Mouse (Mus musculus): ENCODE data around the gene Ggt6. TPM values are rescaled to one million over a fixed set of nuclear protein-coding genes. Genes with fewer than 3 reads are reported as not detected.
"Not testable (repeated sequence)": the region's sequence is repeated elsewhere in the genome, so short reads cannot be mapped to it uniquely, and the experiment has no call there.

Ggt6 gene
- polyA plus RNA-seq, 1 experiment, result not detected

GRCm38 (mm10) chr11:72436756-72437650, 1.7 kb downstream of the Ggt6 start:
- no peak for TF ChIP-seq EP300 (IDR thresholded peaks at IDR 0.05; ENCODE audit: insufficient read depth, low read depth, low read length)
- TF ChIP-seq CTCF (IDR thresholded peaks at IDR 0.05; ENCODE audit: low read depth, low read length), result no peak
- no peak for TF ChIP-seq POLR2A (IDR thresholded peaks at IDR 0.05; ENCODE audit: insufficient read depth, low read length)
- H3K9ac ChIP-seq (ENCODE audit: low read depth, poor library complexity, severe bottlenecking), result no peak overlapping the region
- H3K4me3 ChIP-seq (ENCODE audit: low read depth, low read length), result no peak overlapping the region
- no peaks in the 10 kb centered on the region for H3K9me3 ChIP-seq (replicated peaks; ENCODE audit: control insufficient read depth, insufficient read depth, low read length, poor library complexity, severe bottlenecking)
- H3K4me1 ChIP-seq (ENCODE audit: control insufficient read depth, insufficient read depth, low read length), result peaks cover 1% of the 10 kb centered on the region
- H3K36me3 ChIP-seq (ENCODE audit: control insufficient read depth, insufficient read depth, low read length, poor library complexity, severe bottlenecking), result no peaks in the 10 kb centered on the region
- H3K27me3 ChIP-seq (ENCODE audit: control insufficient read depth, insufficient read depth, low read length, poor library complexity, severe bottlenecking), result no peaks in the 10 kb centered on the region
- H3K27ac ChIP-seq (ENCODE audit: insufficient read depth, low read length), result no peak overlapping the region

DNA sequence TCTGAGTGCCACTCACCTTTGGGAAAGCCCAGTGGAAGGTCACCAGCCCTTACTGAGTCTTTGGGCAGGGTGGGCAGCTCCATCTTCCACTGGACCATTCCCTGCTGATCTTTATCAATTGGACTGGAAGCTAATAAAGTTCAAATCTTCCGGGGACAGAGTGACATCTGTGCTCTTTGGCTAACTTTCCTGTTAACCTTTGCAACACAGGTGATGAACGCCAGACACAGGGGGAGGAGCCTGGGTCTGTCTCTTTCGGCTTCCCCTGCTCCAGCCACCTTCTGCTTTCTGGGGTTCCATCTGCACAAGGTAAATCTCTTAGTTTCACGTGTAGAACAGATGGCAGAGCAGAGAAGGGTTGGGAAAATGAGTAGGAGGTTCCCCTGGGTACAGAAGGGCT, 3.1 kb downstream of the Ggt6 start:
- Histone ChIP-seq H3K27ac (ENCODE audit: insufficient read depth, low read length) (no peak overlapping the region), H3K4me1 (ENCODE audit: control insufficient read depth, insufficient read depth, low read length) (peaks cover 1% of the 10 kb centered on the region), H3K27me3 (ENCODE audit: control insufficient read depth, insufficient read depth, low read length, poor library complexity, severe bottlenecking) (no peaks in the 10 kb centered on the region), H3K9me3 (replicated peaks; ENCODE audit: control insufficient read depth, insufficient read depth, low read length, poor library complexity, severe bottlenecking) (no peaks in the 10 kb centered on the region), H3K4me3 (ENCODE audit: low read depth, low read length) (no peak overlapping the region), H3K36me3 (ENCODE audit: control insufficient read depth, insufficient read depth, low read length, poor library complexity, severe bottlenecking) (peaks cover 13% of the 10 kb centered on the region), H3K9ac (ENCODE audit: low read depth, poor library complexity, severe bottlenecking) (no peak overlapping the region)
- TF ChIP-seq CTCF (IDR thresholded peaks at IDR 0.05; ENCODE audit: low read depth, low read length) (no peak), POLR2A (IDR thresholded peaks at IDR 0.05; ENCODE audit: insufficient read depth, low read length) (no peak)

DNA sequence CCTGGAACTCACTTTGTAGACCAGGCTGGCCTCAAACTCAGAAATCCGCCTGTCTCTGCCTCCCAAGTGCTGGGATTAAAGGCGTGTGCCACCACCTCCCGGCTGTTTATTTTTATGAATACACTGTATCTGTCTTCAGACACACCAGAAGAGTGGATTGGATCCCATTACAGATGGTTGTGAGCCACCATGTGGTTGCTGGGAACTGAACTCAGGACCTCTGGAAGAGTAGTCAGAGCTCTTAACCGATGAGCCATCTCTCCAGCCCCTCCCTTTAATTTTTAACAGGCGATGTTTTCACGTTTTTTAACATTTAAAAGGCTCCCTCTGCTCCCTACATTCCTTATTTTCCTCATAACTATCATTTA, 5.3 kb downstream of the Ggt6 start:
- Histone ChIP-seq H3K36me3 (ENCODE audit: control insufficient read depth, insufficient read depth, low read length, poor library complexity, severe bottlenecking) (peaks cover 35% of the 10 kb centered on the region), H3K9ac (ENCODE audit: low read depth, poor library complexity, severe bottlenecking) (peak overlapping the region; percentile 89), H3K4me3 (ENCODE audit: low read depth, low read length) (peak overlapping the region; percentile 96; the same call in 1 of the 2 replicates), H3K27ac (ENCODE audit: insufficient read depth, low read length) (peak overlapping the region; percentile 7)
- not testable (repeated sequence) for H3K4me1 ChIP-seq (ENCODE audit: control insufficient read depth, insufficient read depth, low read length); H3K9me3 ChIP-seq (replicated peaks; ENCODE audit: control insufficient read depth, insufficient read depth, low read length, poor library complexity, severe bottlenecking); H3K27me3 ChIP-seq (ENCODE audit: control insufficient read depth, insufficient read depth, low read length, poor library complexity, severe bottlenecking)

DNA sequence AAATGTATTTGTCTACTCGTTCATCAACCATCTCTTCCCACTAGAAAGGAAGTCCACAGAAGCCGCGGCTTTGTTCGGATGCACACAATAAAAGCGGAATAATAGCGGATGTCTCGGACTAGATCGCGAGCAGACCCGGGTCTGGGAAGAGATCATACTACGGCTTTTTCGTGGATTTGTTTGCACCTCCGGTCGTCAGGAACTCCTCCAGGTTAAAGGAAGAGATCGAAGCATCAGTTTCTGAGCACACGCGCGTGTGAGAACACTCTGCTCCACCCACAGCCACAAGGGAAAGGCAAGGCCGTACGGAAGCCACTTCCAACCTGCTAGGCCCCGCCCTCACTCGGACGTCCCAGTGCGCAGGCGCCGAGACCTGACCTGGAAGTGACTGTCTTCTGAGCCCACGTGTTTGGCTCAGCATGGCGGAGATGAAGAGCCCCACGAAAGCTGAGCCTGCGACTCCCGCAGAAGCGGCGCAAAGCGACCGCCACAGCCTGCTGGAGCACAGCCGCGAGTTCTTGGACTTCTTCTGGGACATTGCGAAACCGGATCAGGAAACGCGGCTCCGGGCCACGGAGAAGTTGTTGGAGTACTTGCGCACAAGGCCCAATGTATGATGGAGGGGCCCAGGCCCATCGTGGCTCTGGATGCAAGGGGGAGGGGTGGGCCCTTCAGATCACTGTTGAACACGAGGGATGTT, 5.8 kb downstream of the Ggt6 start, which contains the start of gene Mybbp1a:
Gene Mybbp1a, plus strand, starts transcription at position 391 of the 700 bp plus-strand sequence.
- Histone ChIP-seq H3K27me3 (ENCODE audit: control insufficient read depth, insufficient read depth, low read length, poor library complexity, severe bottlenecking) (no peaks in the 10 kb centered on the region), H3K9me3 (replicated peaks; ENCODE audit: control insufficient read depth, insufficient read depth, low read length, poor library complexity, severe bottlenecking) (no peaks in the 10 kb centered on the region), H3K4me1 (ENCODE audit: control insufficient read depth, insufficient read depth, low read length) (no peaks in the 10 kb centered on the region), H3K9ac (ENCODE audit: low read depth, poor library complexity, severe bottlenecking) (peak within 1 kb of the TSS; percentile 89), H3K27ac (ENCODE audit: insufficient read depth, low read length) (peak within 1 kb of the TSS; percentile 7), H3K36me3 (ENCODE audit: control insufficient read depth, insufficient read depth, low read length, poor library complexity, severe bottlenecking) (peaks cover 40% of the 10 kb centered on the region), H3K4me3 (ENCODE audit: low read depth, low read length) (peak within 1 kb of the TSS; percentile 96)
- TF ChIP-seq CTCF (IDR thresholded peaks at IDR 0.05; ENCODE audit: low read depth, low read length), result no peak
- TF ChIP-seq POLR2A (IDR thresholded peaks at IDR 0.05; ENCODE audit: insufficient read depth, low read length), result peak; percentile 77

- Histone ChIP-seq H3K4me1 (ENCODE audit: control insufficient read depth, insufficient read depth, low read length) (no peaks in the 10 kb centered on the region), H3K27me3 (ENCODE audit: control insufficient read depth, insufficient read depth, low read length, poor library complexity, severe bottlenecking) (no peaks in the 10 kb centered on the region), H3K27ac (ENCODE audit: insufficient read depth, low read length) (no peak overlapping the region), H3K9me3 (replicated peaks; ENCODE audit: control insufficient read depth, insufficient read depth, low read length, poor library complexity, severe bottlenecking) (no peaks in the 10 kb centered on the region), H3K9ac (ENCODE audit: low read depth, poor library complexity, severe bottlenecking) (no peak overlapping the region), H3K4me3 (ENCODE audit: low read depth, low read length) (no peak overlapping the region), H3K36me3 (ENCODE audit: control insufficient read depth, insufficient read depth, low read length, poor library complexity, severe bottlenecking) (peaks cover 93% of the 10 kb centered on the region)
- TF ChIP-seq POLR2A (IDR thresholded peaks at IDR 0.05; ENCODE audit: insufficient read depth, low read length) (no peak), CTCF (IDR thresholded peaks at IDR 0.05; ENCODE audit: low read depth, low read length) (peak; percentile 78)
Measured at GRCm38 (mm10) chr11:72446311-72447105, 11.2 kb downstream of the Ggt6 start.
